Mouse (Mus musculus): Measurements from ENCODE around the gene Gm43638.

DNA sequence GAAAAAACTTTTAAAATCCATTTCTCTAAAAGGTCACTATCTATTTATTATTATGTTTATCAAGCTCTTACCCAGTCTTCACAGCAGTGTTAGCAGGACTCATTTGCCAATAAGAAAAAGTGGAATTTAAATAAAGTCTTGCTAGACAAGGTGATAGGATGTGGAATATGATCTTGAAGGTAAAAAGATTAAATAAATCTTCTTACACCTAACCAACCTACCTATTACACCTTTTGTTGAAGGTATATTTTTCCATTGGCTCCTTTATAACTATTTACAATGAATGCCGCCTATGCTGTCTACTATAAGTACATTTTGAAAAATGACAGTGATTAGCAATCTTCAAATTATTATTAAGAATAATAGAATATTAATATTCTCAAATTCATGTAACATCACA is 4.2 kb upstream of the Gm43638 start, which contains the start of gene Ugt2a1:
- TF ChIP-seq EP300 (IDR thresholded peaks at IDR 0.05; ENCODE audit: insufficient read depth, low read depth, low read length): no peak
- TF ChIP-seq CTCF (IDR thresholded peaks at IDR 0.05): no peak
- no peak for TF ChIP-seq POLR2A (IDR thresholded peaks at IDR 0.05; ENCODE audit: insufficient read depth, low read depth, low read length)
